Mouse (Mus musculus) liver, embryonic 13.5 days (tissue): ENCODE measurements around the gene Pphln1. TPM values are rescaled to one million over a fixed set of nuclear protein-coding genes. Genes with fewer than 3 reads are reported as not detected.

Source experiments
- ATAC-seq: fragments of 200-750 bp; cut with Nextera tagmentation; 2 replicates; pipeline ENCODE4 v1.8.0; 2017; ENCODE audit warnings: low read depth, mild to moderate bottlenecking, moderate number of reproducible peaks, moderate library complexity
- DNase-seq: peaks from one replicate; pipeline ENCODE4 v3.0.0; 2022
- H3K27ac ChIP-seq: fragments of 300-500 bp; sonication (generic); 2 replicates; pipeline ENCODE4 v1.5.1; 2015; ENCODE audit warnings: moderate library complexity, mild to moderate bottlenecking, inconsistent platforms
- H3K27me3 ChIP-seq: fragments of 300-500 bp; sonication (generic); 2 replicates; pipeline ENCODE4 v1.6.1; 2015; ENCODE audit warnings: mild to moderate bottlenecking, inconsistent platforms
- H3K36me3 ChIP-seq: fragments of 300-500 bp; sonication (generic); 2 replicates; pipeline ENCODE4 v1.6.1; 2015; ENCODE audit warnings: mild to moderate bottlenecking, inconsistent platforms
- H3K4me1 ChIP-seq: fragments of 300-500 bp; sonication (generic); replicated peaks from 2 replicates; pipeline ENCODE4 v1.6.1; 2015; ENCODE audit warnings: inconsistent platforms
- H3K4me2 ChIP-seq: fragments of 300-500 bp; sonication (generic); 2 replicates; pipeline ENCODE4 v1.6.1; 2015; ENCODE audit warnings: inconsistent platforms, mild to moderate bottlenecking, moderate library complexity
- H3K4me3 ChIP-seq: fragments of 300-500 bp; sonication (generic); replicated peaks from 2 replicates; pipeline ENCODE4 v1.5.1; 2015; ENCODE audit warnings: mild to moderate bottlenecking, inconsistent platforms
- H3K9ac ChIP-seq: fragments of 300-500 bp; sonication (generic); 2 replicates; pipeline ENCODE4 v1.6.1; 2015; ENCODE audit warnings: mild to moderate bottlenecking, inconsistent platforms
- H3K9me3 ChIP-seq: fragments of 300-500 bp; sonication (generic); replicated peaks from 2 replicates; pipeline ENCODE4 v1.6.1; 2016; ENCODE audit warnings: inconsistent platforms
- WGBS: fragments of 180-500 bp; shearing (Covaris S2); methylation state at CpG from one replicate; pipeline ENCODE4 v1.1.7; 2015; ENCODE audit not compliant: insufficient replicate concordance; 5-methylcytosine and 5-hydroxymethylcytosine counted together
- polyA plus RNA-seq: library from polyadenylated mRNA; unstranded; fragments of >200 nt; fragmentation: Nextera tagmentation; extraction: Ambion mirVana; gene quantifications from 2 replicates; pipeline ENCODE4 v1.2.1, GENCODE M21; 2015

Pphln1 gene
- polyA plus RNA-seq, 1 experiment from 2014 or later, result 23.2 TPM

- Histone ChIP-seq H3K9me3 (no peaks in the 10 kb centered on the region), H3K4me2 (peak overlapping the region; percentile 88), H3K36me3 (peaks cover 19% of the 10 kb centered on the region), H3K9ac (peak overlapping the region; percentile 94), H3K27ac (peak overlapping the region; percentile 93), H3K4me1 (peaks cover 57% of the 10 kb centered on the region), H3K4me3 (peak overlapping the region; percentile 90), H3K27me3 (no peaks in the 10 kb centered on the region)
- WGBS, result 3% methylated on average over 36 of the region's 36 CpGs
- ATAC-seq (peak; percentile 29; the same call in 1 of the 2 replicates), DNase-seq (peak; percentile 15)
These were observed 770 bp downstream of the Pphln1 start for GRCm38 (mm10) chr15:93398699-93399540.

- H3K27ac ChIP-seq, result peak overlapping the region; percentile 0; the same call in 1 of the 2 replicates
- no peaks in the 10 kb centered on the region for H3K27me3 ChIP-seq
- no peaks in the 10 kb centered on the region for H3K9me3 ChIP-seq
- 41% methylated on average over 4 of the region's 4 CpGs for WGBS
- H3K4me2 ChIP-seq, result peak overlapping the region; percentile 4; the same call in 1 of the 2 replicates
- no peak overlapping the region for H3K4me3 ChIP-seq
- ATAC-seq (no peak), DNase-seq (no peak)
- peaks cover 3% of the 10 kb centered on the region; the same call in 1 of the 2 replicates for H3K36me3 ChIP-seq
- H3K4me1 ChIP-seq, result peaks cover 70% of the 10 kb centered on the region
- H3K9ac ChIP-seq, result no peak overlapping the region
These were observed 3.3 kb downstream of the Pphln1 start for GRCm38 (mm10) chr15:93401446-93401845.

- Histone ChIP-seq H3K36me3 (peaks cover 6% of the 10 kb centered on the region; the same call in 1 of the 2 replicates), H3K4me2 (no peak overlapping the region), H3K9me3 (no peaks in the 10 kb centered on the region), H3K27ac (no peak overlapping the region), H3K9ac (no peak overlapping the region), H3K4me3 (no peak overlapping the region), H3K27me3 (no peaks in the 10 kb centered on the region), H3K4me1 (peaks cover 64% of the 10 kb centered on the region)
- ATAC-seq (no peak), DNase-seq (no peak)
- WGBS, result 70% methylated on average over 2 of the region's 2 CpGs
These were observed 4.6 kb downstream of the Pphln1 start for GRCm38 (mm10) chr15:93402730-93403129.

- Histone ChIP-seq H3K27me3 (no peaks in the 10 kb centered on the region), H3K4me1 (peaks cover 51% of the 10 kb centered on the region), H3K4me3 (no peak overlapping the region), H3K9ac (no peak overlapping the region), H3K36me3 (peaks cover 17% of the 10 kb centered on the region), H3K9me3 (no peaks in the 10 kb centered on the region), H3K27ac (no peak overlapping the region), H3K4me2 (no peak overlapping the region)
- ATAC-seq (no peak), DNase-seq (no peak)
These were observed 6.7 kb downstream of the Pphln1 start for GRCm38 (mm10) chr15:93404849-93405248.

- Histone ChIP-seq H3K27ac (no peak overlapping the region), H3K4me1 (peaks cover 46% of the 10 kb centered on the region), H3K4me2 (no peak overlapping the region), H3K36me3 (peaks cover 17% of the 10 kb centered on the region), H3K4me3 (no peak overlapping the region), H3K9ac (no peak overlapping the region), H3K27me3 (no peaks in the 10 kb centered on the region), H3K9me3 (no peaks in the 10 kb centered on the region)
- WGBS, result 68% methylated on average over 7 of the region's 7 CpGs
- DNase-seq (no peak), ATAC-seq (no peak)
These were observed 7.4 kb downstream of the Pphln1 start for GRCm38 (mm10) chr15:93405446-93405986.

GRCm38 (mm10) chr15:93406492-93406891, 8.3 kb downstream of the Pphln1 start:
- DNase-seq (no peak), ATAC-seq (no peak)
- H3K36me3 ChIP-seq, result peaks cover 23% of the 10 kb centered on the region
- no peak overlapping the region for H3K4me3 ChIP-seq
- no peak overlapping the region for H3K4me2 ChIP-seq
- 79% methylated on average over 5 of the region's 5 CpGs for WGBS
- no peaks in the 10 kb centered on the region for H3K27me3 ChIP-seq
- H3K9me3 ChIP-seq, result no peaks in the 10 kb centered on the region
- peaks cover 36% of the 10 kb centered on the region for H3K4me1 ChIP-seq
- no peak overlapping the region for H3K27ac ChIP-seq
- H3K9ac ChIP-seq, result no peak overlapping the region

- WGBS, result 75% methylated on average over 3 of the region's 3 CpGs
- Histone ChIP-seq H3K4me3 (no peak overlapping the region), H3K4me2 (no peak overlapping the region), H3K9me3 (no peaks in the 10 kb centered on the region), H3K27ac (no peak overlapping the region), H3K36me3 (peaks cover 44% of the 10 kb centered on the region), H3K27me3 (no peaks in the 10 kb centered on the region), H3K4me1 (no peaks in the 10 kb centered on the region), H3K9ac (no peak overlapping the region)
- ATAC-seq (no peak), DNase-seq (no peak)
These were observed 14.3 kb downstream of the Pphln1 start for GRCm38 (mm10) chr15:93412445-93412844.

GRCm38 (mm10) chr15:93414456-93414855, 16.3 kb downstream of the Pphln1 start:
- no peak for DNase-seq
- no peaks in the 10 kb centered on the region for H3K9me3 ChIP-seq
- no peak overlapping the region for H3K27ac ChIP-seq
- 84% methylated on average over 9 of the region's 9 CpGs for WGBS
- no peaks in the 10 kb centered on the region for H3K4me1 ChIP-seq
- no peak overlapping the region for H3K4me2 ChIP-seq
- no peak overlapping the region for H3K4me3 ChIP-seq
- peaks cover 39% of the 10 kb centered on the region for H3K36me3 ChIP-seq
- no peaks in the 10 kb centered on the region for H3K27me3 ChIP-seq
- H3K9ac ChIP-seq, result no peak overlapping the region
- ATAC-seq, result no peak

GRCm38 (mm10) chr15:93416300-93416699, 18.1 kb downstream of the Pphln1 start:
- H3K4me1 ChIP-seq, result no peaks in the 10 kb centered on the region

GRCm38 (mm10) chr15:93420596-93420995, 22.4 kb downstream of the Pphln1 start:
- Histone ChIP-seq H3K4me3 (no peak overlapping the region), H3K27me3 (no peaks in the 10 kb centered on the region), H3K9me3 (no peaks in the 10 kb centered on the region), H3K36me3 (peaks cover 45% of the 10 kb centered on the region), H3K4me2 (no peak overlapping the region), H3K27ac (no peak overlapping the region), H3K9ac (no peak overlapping the region), H3K4me1 (no peaks in the 10 kb centered on the region)
- WGBS, result 75% methylated on average over 7 of the region's 7 CpGs
- DNase-seq (no peak), ATAC-seq (no peak)

More at GRCm38 (mm10) chr15:93416300-93416699, 18.1 kb downstream of the Pphln1 start:
- H3K27ac ChIP-seq, result no peak overlapping the region
- H3K27me3 ChIP-seq, result no peaks in the 10 kb centered on the region
- no peak overlapping the region for H3K4me3 ChIP-seq
- H3K9ac ChIP-seq, result no peak overlapping the region
- H3K9me3 ChIP-seq, result no peaks in the 10 kb centered on the region
- ATAC-seq (no peak), DNase-seq (no peak)
- 82% methylated on average over 6 of the region's 6 CpGs for WGBS
- H3K36me3 ChIP-seq, result peaks cover 41% of the 10 kb centered on the region
- no peak overlapping the region for H3K4me2 ChIP-seq

GRCm38 (mm10) chr15:93422537-93422936, 24.4 kb downstream of the Pphln1 start:
- ATAC-seq, result no peak
- no peaks in the 10 kb centered on the region for H3K9me3 ChIP-seq
- H3K4me2 ChIP-seq, result no peak overlapping the region
- H3K4me1 ChIP-seq, result no peaks in the 10 kb centered on the region
- H3K9ac ChIP-seq, result no peak overlapping the region
- WGBS, result 86% methylated on average over 1 of the region's 1 CpGs
- H3K4me3 ChIP-seq, result no peak overlapping the region
- no peaks in the 10 kb centered on the region for H3K27me3 ChIP-seq
- no peak for DNase-seq
- H3K27ac ChIP-seq, result no peak overlapping the region
- peaks cover 46% of the 10 kb centered on the region for H3K36me3 ChIP-seq
